Mouse (Mus musculus) cerebellum, adult 9-11 months (tissue): ENCODE results near the gene Dhx29.
"Not testable (repeated sequence)": the region's sequence is repeated elsewhere in the genome, so short reads cannot be mapped to it uniquely, and the experiment has no call there.

ENCODE experiments used
- DNase-seq: peaks from one replicate; pipeline ENCODE4 v3.0.0; 2022

Gene Dhx29

GRCm38 (mm10) chr13:112987991-112988390 is 60.7 kb downstream of the Dhx29 start:
- DNase-seq = no peak

GRCm38 (mm10) chr13:112988866-112989265 is 61.6 kb downstream of the Dhx29 start:
- DNase-seq = no peak

GRCm38 (mm10) chr13:112989541-112989940 is 62.3 kb downstream of the Dhx29 start:
- no peak for DNase-seq

GRCm38 (mm10) chr13:112990346-112990745 is 63.1 kb downstream of the Dhx29 start:
- no peak for DNase-seq

- DNase-seq = peak; percentile 14
These were observed 66.4 kb downstream of the Dhx29 start, which contains the start of gene Mcidas for GRCm38 (mm10) chr13:112993531-112994152. Mcidas (plus strand) TSS chr13:112993845.

- peak; percentile 46 for DNase-seq
These were observed 66.9 kb downstream of the Dhx29 start for GRCm38 (mm10) chr13:112994191-112994590.

GRCm38 (mm10) chr13:112996407-112996806 is 69.2 kb downstream of the Dhx29 start:
- DNase-seq = no peak

- DNase-seq = no peak
These were observed 70.1 kb downstream of the Dhx29 start for GRCm38 (mm10) chr13:112997369-112997768.

GRCm38 (mm10) chr13:112998427-112999201 is 71.4 kb downstream of the Dhx29 start:
- DNase-seq = peak; percentile 12

GRCm38 (mm10) chr13:113000090-113000489 is 72.8 kb downstream of the Dhx29 start:
- DNase-seq = no peak

GRCm38 (mm10) chr13:113000576-113001318 is 73.5 kb downstream of the Dhx29 start:
- no peak for DNase-seq

- DNase-seq = no peak
These were observed 85.4 kb downstream of the Dhx29 start for GRCm38 (mm10) chr13:113012683-113013082.

- DNase-seq = not testable (repeated sequence)
These were observed 86.1 kb downstream of the Dhx29 start for GRCm38 (mm10) chr13:113013174-113013953.
